Mouse (Mus musculus): ENCODE data around the gene Ankk1.

The Ankk1 gene

GRCm38 (mm10) chr9:49426921-49427320 is at the start of gene Ankk1:
Gene Ankk1, minus strand, starts transcription at chr9:49427021.
- no peak for DNase-seq

DNA sequence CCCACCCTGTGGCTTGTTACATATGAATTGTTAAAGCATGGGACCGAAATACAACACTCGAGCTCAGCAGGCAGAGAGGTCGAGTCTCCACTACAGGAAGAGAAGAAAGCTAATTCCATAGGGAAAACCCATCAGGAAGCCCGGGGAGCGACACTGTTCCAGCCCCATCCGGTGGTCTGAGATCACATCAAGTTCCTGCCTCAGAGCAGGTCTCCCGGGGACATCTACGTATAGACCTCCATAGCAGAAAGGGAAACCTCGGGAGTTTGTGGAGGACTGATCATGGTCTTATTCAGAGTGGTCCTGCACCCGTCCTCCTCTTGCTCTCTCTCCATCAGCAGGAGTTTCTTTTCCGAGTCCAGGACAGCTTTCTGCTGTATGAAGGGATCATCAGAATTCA is 45.3 kb upstream of the Ankk1 start:
- peak in 1 of 2 experiments; percentile 0 for DNase-seq

- DNase-seq: peak; percentile 38 to 48
Measured at GRCm38 (mm10) chr9:49470946-49471345, 44.1 kb upstream of the Ankk1 start.

DNA sequence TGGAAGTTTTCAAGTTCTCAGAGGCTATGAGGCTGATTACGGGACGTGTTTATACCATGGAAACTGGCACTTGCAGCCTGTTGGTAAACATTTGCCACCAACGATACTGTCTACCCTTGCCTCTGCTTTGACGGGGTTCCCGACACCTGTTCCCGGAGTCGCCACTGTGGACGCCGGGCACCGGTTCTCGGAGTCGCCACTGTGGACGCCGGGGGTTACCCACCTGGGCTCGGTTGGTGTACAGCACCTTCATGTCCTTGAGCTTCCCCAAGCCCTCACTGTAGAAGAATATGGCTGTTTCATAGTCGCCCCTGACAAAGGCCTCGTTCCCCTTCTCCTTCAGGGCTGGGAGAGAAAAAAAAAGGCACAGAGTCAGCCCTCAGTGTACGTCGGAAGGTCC is 43.2 kb upstream of the Ankk1 start:
- peak in 1 of 2 experiments; percentile 0 for DNase-seq

- DNase-seq: no peak
Measured at GRCm38 (mm10) chr9:49456136-49456535, 29.3 kb upstream of the Ankk1 start.

- peak; percentile 34 to 58 for DNase-seq
Measured at GRCm38 (mm10) chr9:49452396-49452795, 25.6 kb upstream of the Ankk1 start.

DNA sequence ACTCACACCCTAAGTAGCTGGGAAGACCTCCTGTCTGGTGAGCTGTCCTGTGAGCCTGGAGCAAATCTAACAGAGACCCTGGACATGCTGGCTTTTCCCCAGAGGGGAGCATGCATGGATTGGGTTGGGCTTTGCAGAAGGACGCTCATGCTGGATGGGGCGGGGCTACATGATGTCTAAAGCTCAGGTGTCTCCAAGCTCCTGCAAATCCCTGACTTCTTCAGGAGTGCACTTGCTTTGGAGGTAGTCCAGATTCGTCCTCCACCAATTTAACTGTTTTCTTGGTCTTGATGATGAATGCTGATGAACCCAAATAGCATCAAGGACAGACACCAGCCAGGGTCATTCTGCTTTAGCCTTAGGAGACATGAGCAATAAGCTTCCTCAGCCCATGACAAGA is 23.7 kb upstream of the Ankk1 start:
- no peak for DNase-seq

- DNase-seq: no peak
Measured at GRCm38 (mm10) chr9:49442621-49443020, 15.8 kb upstream of the Ankk1 start.

- DNase-seq: no peak
Measured at GRCm38 (mm10) chr9:49427478-49427877, 657 bp upstream of the Ankk1 start.

DNA sequence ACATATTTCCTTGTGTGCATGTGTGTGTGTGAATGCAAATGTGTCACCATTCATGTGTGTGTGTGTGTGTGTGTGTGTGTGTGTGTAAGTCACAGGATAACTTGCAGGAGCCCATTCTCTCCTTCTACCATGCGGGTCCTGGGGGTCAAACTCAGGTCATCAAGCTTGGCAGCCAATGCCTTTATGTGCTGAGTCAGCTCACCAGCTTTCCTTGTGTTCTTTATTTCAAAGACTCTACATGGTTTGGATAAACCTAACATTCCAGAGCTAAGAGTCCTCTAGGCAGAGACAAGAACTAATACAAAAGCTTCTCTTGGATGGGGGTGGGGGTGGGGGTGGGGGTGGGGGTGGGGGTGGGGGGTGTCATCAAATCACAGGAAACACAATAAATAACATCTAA is 1.2 kb downstream of the Ankk1 start:
- DNase-seq: no peak

DNA sequence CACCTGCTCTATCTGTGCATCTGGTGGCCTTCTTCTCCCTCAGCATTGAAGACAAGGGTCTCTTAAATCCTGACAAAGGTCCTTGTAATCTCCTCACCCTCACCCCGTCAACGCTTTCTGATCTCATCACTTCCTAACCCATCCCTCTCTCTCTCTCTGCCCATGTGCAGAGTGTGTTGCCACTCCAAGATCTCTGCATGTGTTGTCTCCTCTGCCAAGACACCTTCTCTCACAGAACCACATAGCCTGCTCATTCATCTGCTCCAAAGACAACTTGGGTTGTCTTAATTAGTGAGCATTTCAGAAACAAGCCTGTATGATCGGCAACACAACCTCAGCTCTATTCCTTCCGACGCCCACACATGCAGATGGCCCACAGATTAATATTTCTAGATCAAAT is 3.0 kb downstream of the Ankk1 start:
- peak; percentile 70 to 76 for DNase-seq

GRCm38 (mm10) chr9:49410621-49411020 is 16.2 kb downstream of the Ankk1 start:
- no peak for DNase-seq

DNA sequence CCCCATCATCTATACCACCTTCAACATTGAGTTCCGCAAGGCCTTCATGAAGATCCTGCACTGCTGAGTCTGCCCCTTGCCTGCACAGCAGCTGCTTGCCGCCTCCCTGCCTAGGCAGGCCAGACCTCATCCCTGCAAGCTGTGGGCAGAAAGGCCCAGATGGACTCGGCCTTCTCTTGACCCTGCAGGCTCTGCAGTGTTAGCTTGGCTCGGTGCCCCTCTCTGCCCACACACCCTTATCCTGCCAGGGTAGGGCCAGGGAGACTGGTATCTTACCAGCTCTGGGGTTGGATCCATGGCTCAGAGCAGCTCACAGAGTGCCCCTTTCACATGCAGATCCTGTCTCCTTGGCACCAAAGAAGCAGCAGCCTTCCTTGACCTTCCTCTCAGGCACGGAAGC is 19.8 kb downstream of the Ankk1 start:
- DNase-seq: peak; percentile 42 to 45

DNA sequence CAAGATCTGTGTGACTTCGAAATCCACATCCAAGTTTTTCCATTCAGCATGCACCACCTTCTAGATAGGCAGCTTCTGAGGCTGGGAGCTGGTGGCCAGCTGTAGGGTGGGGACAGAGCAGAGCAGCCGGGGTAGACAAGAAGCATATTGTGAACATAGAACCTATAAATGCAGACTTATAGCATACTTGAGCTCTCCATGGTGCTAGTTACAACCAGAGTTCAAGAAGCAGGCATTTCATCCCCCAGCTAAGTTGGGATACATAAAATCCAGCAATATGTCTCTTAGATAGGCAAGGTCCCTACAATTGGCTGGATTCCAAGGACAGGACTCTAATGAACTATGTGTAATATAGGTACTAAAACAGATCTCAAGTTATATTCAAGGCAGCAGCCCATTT is 23.1 kb downstream of the Ankk1 start:
- no peak for DNase-seq

- no peak for DNase-seq
Measured at GRCm38 (mm10) chr9:49396006-49396405, 30.8 kb downstream of the Ankk1 start.

DNA sequence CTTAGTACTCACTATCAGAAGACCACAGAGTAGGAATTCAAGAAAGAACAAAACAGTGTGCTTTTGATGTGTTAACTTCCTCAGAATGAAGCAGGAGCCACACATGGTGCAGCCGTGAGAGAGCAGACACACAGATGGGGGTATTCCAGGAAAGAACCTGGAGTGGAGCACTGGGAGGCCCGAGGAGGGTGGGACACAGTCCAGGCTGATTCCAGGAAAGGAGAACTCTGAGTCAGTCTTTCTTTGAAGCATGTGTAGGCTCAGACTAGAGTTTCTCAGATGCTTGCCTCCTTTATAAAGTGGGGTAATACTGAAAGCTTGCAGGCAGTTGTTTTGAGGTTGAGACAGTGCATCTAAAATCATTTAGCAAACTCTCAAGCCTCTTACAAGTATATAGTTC is 34.6 kb downstream of the Ankk1 start:
- DNase-seq: no peak

GRCm38 (mm10) chr9:49386119-49386518 is 40.7 kb downstream of the Ankk1 start:
- DNase-seq: no peak

GRCm38 (mm10) chr9:49385301-49385700 is 41.5 kb downstream of the Ankk1 start:
- no peak for DNase-seq

- DNase-seq: no peak
Measured at GRCm38 (mm10) chr9:49384855-49385254, 42.0 kb downstream of the Ankk1 start.

- no peak for DNase-seq
Measured at GRCm38 (mm10) chr9:49384041-49384440, 42.8 kb downstream of the Ankk1 start.

DNA sequence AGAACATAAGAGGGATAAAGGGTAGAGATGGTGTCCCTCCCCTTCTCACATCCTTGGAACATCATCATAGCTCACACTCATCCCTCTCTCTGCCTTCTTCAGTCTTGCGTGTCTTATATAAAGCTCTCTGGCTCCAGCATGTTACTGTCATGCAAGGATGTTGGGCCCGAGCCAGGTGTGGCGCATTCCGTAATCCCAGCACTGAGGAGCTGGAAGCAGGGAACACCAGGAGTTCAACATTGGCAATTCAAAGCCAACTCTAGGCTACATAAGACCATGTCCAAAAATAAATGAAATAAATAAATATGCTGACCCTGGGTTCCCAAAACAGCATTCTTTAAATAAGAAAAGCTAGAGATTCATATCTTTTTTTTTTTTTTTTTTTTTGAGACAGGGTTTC is 46.9 kb downstream of the Ankk1 start:
- DNase-seq: peak; percentile 75 to 84

- DNase-seq: no peak
Measured at GRCm38 (mm10) chr9:49373946-49374345, 52.9 kb downstream of the Ankk1 start.

DNA sequence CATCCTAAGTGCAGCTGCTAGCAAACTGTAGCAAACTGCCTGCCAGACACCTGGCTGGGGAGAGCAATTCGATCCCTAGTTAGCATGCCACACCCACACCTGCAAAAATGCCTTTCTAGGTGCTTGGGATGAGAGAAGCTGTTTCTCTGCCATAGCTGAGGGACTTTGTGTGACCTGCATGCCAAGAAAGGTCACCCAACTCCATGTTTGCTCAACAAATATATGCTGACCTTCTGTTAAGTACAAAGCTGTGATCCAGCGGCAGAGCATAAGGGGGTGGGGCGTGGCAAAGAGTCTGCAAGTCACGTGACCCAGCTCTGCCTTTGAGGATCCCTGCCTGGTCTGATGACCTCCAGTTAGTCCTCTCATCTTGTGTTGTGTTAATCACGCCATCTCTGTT is 61.1 kb downstream of the Ankk1 start:
- no peak for DNase-seq

Measured in cerebellum, postnatal 14 days (tissue).